Mouse (Mus musculus) regulatory T cell (primary cell): ENCODE data around the gene Srp14.

Experiments
- in situ Hi-C: fragments of 300-600 bp; cut with MboI, MseI; formaldehyde crosslinking; loops from one replicate; pipeline ENCODE4 v1.15.1; 2025; ENCODE audit warnings: high pct_unique_total_duplicates

Srp14 gene

DNA sequence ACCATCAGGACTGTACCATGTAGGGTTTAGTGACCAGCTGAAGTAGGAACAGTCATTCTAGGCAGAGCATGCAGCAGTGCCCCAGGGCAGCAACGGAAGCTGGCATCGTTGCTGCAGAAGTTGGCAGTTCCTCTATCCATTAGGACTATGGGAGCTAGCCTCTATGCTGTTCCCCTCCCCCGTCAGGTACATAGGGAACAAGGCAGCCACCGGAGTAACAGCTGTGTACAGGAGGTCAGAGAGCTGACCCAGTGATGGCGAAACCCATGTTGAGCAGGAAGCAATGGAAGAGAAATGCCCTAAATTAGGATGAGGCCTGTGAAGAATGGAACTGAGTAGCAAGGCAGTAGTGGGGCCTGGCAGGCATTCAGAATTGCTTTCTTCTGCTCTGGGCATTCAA is 37.3 kb downstream of the Srp14 start:
- in situ Hi-C loops, result no loop called here

- in situ Hi-C loops, result no loop called here
Measured at GRCm38 (mm10) chr2:118431589-118431988, 47.9 kb downstream of the Srp14 start.

DNA sequence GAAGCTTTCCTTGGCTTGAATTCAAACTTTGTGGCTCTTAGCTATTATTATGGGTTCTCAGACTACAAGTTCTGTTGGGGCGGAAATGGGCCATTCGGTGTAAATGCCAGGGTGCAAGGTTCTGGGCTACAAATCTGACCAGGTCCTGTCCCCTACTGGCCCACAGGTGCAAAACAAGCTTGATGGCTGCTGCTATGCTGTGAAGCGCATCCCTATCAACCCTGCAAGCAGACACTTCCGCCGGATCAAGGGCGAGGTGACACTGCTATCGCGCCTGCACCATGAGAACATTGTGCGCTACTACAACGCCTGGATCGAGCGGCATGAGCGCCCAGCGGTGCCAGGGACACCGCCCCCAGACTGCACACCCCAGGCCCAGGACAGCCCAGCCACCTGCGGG is 48.9 kb downstream of the Srp14 start:
- in situ Hi-C loops, result no loop called here

DNA sequence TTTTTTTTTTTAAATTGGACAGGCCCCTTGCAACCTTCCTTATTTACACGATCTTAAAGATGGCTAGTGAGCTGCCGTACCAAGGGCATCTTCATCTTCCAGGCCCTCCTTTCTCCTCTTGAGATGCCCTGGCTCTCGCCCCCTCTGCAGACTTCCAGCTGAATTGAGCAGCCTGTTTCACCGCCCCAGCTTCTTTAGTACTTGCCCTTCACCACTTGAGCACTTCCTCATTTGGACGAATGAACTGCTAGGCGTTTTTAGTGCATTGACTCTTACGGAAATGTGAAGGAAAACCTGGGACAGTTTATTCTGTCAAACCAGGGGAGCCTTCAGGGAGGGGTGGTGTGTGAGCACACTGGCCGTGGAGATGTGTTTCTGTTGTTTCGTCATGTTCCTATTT is 50.2 kb downstream of the Srp14 start:
- in situ Hi-C loops, result loop anchor here (10.0 kb wide), 1 partner anchor 164 kb away; no protein-coding TSS in a partner anchor

- in situ Hi-C loops, result loop anchor here (10.0 kb wide), 1 partner anchor 163 kb away; no protein-coding TSS in a partner anchor
Measured at GRCm38 (mm10) chr2:118428296-118428695, 51.2 kb downstream of the Srp14 start.
